Mouse (Mus musculus) B cell, adult 62 days (primary cell): ENCODE data around the gene Casp3. TPM values are rescaled to one million over a fixed set of nuclear protein-coding genes. Genes with fewer than 3 reads are reported as not detected.

ENCODE experiments used
- total RNA-seq: library from RNA; stranded (reverse); gene quantifications from 4 replicates; pipeline ENCODE4 v1.2.4, GENCODE M21; 2023

The Casp3 gene
- 16.2 to 20.1 TPM (median 17.5 TPM) in 4 replicates for total RNA-seq

GRCm38 (mm10) chr8:46616879-46617689, at the start of gene Casp3, which contains the start of gene Primpol:
Gene Casp3, plus strand, starts transcription at chr8:46617291.
Gene Primpol, minus strand, starts transcription at chr8:46617212.

Other genes starting within 250 kb of the Casp3 start
- 31.0 to 42.6 TPM (median 33.2 TPM) in 4 replicates for gene Acsl1, start 146.3 kb upstream of the Casp3 start, total RNA-seq
- gene Cenpu, start 65.3 kb upstream of the Casp3 start, total RNA-seq, result 5.1 to 12.2 TPM (median 10.4 TPM) in 4 replicates
- gene Primpol, start 79 bp upstream of the Casp3 start, total RNA-seq, result 24.9 to 31.8 TPM (median 28.0 TPM) in 4 replicates
- gene Irf2, start 122.4 kb downstream of the Casp3 start, total RNA-seq, result 276 to 321 TPM (median 307 TPM) in 4 replicates